Mouse (Mus musculus) T-helper 17 cell (primary cell): ENCODE data around the gene Tefm.
"Not testable (repeated sequence)": the region's sequence is repeated elsewhere in the genome, so short reads cannot be mapped to it uniquely, and the experiment has no call there.

Experiments used
- in situ Hi-C, 2 experiments: fragments of 300-600 bp; cut with MboI, MseI; formaldehyde crosslinking; loops; 1 replicate in 1 of 2; 2 replicates in 1 of 2; pipeline ENCODE4 v1.15.1; 2025; ENCODE audit warnings: high pct_unique_total_duplicates in 2 of 2

Gene Tefm

GRCm38 (mm10) chr11:80141825-80142521, at the start of gene Tefm:
TSS of gene Tefm (minus strand) at chr11:80142175.
- in situ Hi-C loops = no loop called here

GRCm38 (mm10) chr11:80190280-80190679, 48.3 kb upstream of the Tefm start:
- in situ Hi-C loops = no loop called here

- in situ Hi-C loops = not testable (repeated sequence)
These were observed 43.5 kb upstream of the Tefm start for GRCm38 (mm10) chr11:80185441-80185976.

- in situ Hi-C loops = no loop called here
These were observed 42.6 kb upstream of the Tefm start for GRCm38 (mm10) chr11:80184531-80185071.

- in situ Hi-C loops = no loop called here
These were observed 41.8 kb upstream of the Tefm start, which contains the start of gene Rnf135 for GRCm38 (mm10) chr11:80183705-80184255. TSS of gene Rnf135 (plus strand) at chr11:80183851.

GRCm38 (mm10) chr11:80183054-80183704, 41.2 kb upstream of the Tefm start:
- in situ Hi-C loops = not testable (repeated sequence)

GRCm38 (mm10) chr11:80181021-80181749, 39.2 kb upstream of the Tefm start:
- in situ Hi-C loops = no loop called here

GRCm38 (mm10) chr11:80178316-80178715, 36.3 kb upstream of the Tefm start:
- in situ Hi-C loops = no loop called here

- in situ Hi-C loops = no loop called here
These were observed 35.2 kb upstream of the Tefm start for GRCm38 (mm10) chr11:80176911-80177895.

- in situ Hi-C loops = no loop called here
These were observed 32.1 kb upstream of the Tefm start for GRCm38 (mm10) chr11:80173963-80174670.

GRCm38 (mm10) chr11:80171884-80172283, 29.9 kb upstream of the Tefm start:
- in situ Hi-C loops = no loop called here

GRCm38 (mm10) chr11:80170351-80170750, 28.4 kb upstream of the Tefm start:
- in situ Hi-C loops = no loop called here

GRCm38 (mm10) chr11:80169629-80170028, 27.7 kb upstream of the Tefm start:
- in situ Hi-C loops = no loop called here

GRCm38 (mm10) chr11:80168611-80169249, 26.8 kb upstream of the Tefm start:
- in situ Hi-C loops = no loop called here

- in situ Hi-C loops = no loop called here
These were observed 26.1 kb upstream of the Tefm start for GRCm38 (mm10) chr11:80168121-80168520.

- in situ Hi-C loops = no loop called here
These were observed 22.2 kb upstream of the Tefm start for GRCm38 (mm10) chr11:80164224-80164623.

GRCm38 (mm10) chr11:80163362-80164116, 21.6 kb upstream of the Tefm start:
- in situ Hi-C loops = no loop called here

GRCm38 (mm10) chr11:80161041-80161440, 19.1 kb upstream of the Tefm start:
- in situ Hi-C loops = no loop called here
